Mouse (Mus musculus): ENCODE measurements at regions not wholly inside any gene's neighbourhood (a gene's known extent, or its start where the extent isn't known, plus 50 kb on each side); places are given as distances from the start of the nearest gene placed in this dataset.
A peak's percentile ranks its signal among the peaks of the same experiment; 100 is the strongest.

DNA sequence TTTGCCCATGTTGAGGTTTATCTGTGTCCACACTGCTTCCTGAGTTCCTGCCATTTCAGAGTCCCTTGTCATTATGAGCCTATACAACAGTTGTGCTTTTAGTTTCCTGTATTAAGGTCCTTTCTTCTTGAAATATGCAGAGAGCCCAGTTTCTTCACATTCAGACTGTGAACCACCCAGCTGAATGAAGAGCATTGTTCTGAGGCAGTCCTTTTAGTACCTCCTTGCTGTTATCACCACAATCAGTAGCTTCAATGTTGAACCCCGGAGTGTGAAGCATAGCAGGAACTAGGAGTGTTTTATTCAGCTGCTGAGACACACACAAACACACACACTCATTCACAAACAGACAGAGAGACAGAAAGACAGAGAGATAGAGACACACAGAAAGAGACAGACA is 1452.1 kb downstream of the Gsdmc2 start:
- no peak for DNase-seq

DNA sequence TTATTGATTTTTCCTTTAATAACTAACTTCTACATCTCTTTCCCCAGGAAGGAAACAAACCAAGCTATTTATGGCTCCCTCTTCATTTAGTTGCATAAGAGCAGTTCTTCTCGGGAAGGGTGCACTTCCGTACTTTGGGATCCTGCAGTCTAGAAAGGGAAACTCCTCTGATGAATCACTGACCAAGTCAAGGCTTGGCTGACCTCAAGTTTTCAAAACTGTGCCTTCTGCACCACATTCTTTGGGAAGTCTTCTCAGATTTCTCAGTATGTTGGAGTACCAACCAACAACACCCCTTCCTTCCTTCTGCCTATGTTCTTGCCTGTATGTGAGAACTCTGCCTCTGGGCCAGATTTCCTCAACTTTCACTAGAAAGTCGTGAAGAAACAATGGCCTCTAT is 1452.6 kb downstream of the Gsdmc2 start:
- DNase-seq: peak; percentile 95

DNA sequence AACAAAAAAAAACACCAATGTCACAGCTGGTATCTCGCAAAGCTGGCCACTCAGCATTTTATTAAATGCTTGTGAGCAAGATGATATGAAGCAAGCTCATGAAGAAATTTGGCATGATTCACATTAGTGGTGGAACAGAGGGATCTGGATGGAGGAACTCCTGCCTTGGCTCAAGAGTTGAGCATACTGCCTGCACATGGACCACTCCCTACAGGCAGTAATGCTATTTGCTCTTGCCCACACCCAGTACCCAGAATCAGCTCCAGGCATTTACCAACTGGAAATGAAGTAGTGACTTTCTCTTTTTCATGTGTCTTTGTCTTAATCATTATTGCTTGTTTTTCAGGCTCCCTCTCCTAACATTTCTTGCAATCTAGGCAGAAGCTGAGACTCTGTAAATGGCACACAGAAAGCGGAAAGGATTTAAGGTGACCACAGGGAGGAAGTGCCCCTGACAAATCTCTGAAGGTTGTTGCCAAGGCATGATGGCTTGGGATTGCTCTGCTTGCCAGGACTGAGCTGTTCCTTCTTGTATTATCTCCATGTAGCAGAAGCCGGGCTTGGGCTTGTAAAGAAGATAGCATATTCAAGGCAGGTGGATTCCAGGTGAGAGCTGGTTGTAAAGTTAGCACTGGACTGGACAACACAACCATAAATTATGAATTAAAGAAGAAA is 1455.4 kb downstream of the Gsdmc2 start:
- peak; percentile 87 for DNase-seq

DNA sequence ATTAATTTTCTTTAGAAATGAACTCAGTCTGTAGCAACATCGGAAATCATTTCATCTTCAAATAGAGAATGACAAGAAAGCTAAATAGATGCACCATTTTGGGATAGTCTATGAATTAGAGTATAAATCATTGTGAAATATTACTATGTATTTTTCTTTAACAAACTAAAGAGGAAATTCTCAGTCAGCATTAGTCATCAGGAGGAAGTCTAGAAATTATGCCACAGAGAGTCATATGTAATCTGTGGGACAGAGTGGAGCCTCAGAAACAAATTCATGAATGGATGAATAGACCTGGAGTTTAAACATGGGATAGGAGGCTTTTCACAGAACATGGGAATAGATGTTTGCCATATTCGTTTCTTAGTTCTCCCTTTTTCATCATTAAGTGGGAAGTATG is 1459.4 kb upstream of the A1bg start:
- no peak for DNase-seq

DNA sequence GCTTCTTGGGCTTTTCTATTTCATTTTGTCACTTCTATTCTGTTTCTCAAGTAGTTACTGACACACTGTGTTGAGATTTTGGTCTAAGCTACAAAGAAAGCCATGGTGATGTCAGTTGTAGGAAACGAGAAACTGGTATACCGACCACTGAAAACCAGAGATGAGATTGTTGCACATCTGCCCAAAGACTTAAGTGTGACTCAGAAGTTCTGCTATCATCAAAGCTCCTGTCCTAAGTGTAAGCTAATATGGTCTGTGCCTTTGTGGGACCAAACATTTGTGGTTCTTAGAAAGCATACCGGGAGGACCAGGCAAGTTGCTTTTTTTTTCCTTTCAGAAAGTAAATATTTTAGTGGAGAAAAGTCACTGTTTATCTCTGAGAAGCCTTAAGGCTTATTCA is 1451.8 kb upstream of the A1bg start:
- DNase-seq: no peak

DNA sequence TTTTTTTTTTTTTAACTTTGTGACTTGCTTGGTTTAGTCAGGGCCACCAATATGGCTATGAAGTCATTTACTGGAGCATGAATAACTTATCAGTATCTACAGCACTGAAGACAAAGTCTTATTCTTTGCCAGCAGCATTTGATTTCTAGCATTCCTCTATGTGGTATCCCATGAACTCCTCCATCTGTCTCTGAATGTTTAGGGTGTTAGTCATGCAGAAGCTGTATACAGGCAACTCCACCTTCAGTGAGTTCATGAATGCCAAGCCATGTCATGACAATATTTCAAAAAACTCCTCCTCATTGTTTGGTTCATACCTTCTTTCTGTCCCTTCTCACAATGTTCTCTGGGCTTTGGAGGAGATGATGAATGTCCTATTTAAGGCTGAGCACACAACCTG is 1438.4 kb upstream of the A1bg start:
- no peak for DNase-seq

DNA sequence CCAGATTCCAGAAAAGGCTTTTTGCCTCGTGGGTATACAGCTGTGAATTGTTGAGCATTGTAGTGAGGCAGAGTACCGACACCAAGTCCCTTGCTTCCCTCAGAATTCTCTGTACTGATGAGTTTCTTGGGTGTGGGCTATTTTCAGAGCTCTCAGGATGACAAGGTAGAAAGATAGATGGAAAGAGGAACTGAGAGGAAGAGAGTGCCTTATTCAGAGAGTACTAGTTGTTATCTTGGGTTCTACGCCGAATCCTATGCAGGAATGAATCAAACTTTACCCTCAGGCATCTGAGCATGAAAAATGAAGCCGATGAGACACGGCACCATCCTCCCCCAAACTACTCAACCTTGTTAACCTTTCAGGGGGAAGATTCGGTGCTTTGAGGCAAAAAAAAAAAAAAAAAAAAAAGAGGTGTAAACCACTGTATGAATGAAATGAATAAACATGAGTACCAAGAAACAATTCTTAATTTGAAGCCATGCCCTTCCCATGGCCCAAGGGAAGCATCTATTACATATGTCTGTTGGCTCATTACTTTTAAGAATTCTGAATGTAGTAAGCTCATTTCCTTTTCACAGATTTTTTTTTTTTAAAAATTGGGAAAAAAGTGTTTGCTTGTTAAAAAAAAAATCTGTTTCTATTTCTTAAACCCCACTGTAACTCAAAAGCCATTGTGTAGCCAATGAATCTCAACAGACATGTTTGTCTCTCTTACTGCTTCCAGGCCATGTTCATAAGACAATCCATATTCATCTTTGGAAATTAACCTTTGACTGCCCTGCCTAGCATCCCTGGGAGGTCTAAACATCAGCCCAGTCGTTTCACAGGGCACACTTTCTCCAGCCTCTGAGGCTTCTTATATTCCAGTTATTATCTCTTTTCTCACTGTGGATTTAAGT is 1435.8 kb upstream of the A1bg start:
- no peak for DNase-seq

DNA sequence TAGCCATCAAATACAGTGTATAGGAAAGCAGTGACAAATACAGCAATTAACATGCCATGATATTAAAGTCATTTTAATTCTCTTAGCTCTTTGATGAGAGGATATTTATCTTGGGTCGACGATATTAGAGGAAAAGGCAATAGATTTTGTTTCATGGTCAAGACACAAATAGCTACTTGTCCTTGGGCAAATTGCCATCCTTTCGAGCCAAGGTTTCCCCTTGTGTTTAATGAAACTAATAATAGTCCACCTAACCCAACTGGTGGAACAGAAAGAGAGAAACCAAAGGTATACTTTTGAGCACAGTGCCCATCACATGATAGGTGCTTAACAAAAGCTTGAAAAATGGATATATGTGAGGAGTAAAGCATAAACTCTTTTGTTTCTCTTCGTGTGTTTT is 1431.0 kb upstream of the A1bg start:
- no peak for DNase-seq

DNA sequence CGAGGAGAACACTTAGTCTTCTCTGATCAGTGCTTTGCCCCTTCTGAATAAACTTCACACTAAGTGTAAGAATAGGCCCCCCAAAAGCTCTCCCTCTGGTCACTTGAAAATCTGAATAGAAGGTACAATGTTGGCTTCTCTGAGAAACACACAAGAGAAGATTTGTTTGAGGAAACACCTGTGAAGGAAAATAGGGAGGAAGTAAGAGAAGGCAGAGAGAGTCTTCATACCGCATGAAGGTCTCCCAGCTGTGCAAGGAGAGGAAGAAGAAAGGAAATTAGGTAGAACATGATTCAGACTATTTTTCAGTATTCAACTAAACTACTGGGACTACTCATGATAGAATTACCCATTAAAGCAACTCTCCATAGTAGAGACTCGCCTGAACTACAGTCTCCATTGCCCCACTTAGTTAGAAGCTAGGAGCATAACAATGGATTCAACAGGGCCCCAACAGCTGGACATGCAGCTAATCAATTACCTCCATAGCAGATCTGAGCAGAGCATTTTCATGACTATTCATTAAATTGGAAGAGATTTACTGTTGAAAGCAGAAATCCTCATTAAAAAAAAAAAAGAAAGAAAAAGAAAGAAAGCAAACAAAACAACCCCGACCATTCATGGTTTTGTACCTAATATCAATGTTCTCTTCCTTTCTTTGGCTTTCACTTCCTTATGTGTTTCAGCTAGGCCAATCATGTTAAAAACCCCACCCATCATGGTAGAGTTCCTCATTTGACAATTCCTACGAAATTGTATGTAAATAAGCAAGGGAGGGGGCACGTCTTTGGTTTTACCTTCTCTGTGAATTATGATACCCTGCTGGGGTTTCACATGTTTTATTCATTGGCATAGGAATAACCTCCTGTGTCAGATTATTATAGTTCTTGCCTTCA is 1428.3 kb upstream of the A1bg start:
- no peak for DNase-seq

DNA sequence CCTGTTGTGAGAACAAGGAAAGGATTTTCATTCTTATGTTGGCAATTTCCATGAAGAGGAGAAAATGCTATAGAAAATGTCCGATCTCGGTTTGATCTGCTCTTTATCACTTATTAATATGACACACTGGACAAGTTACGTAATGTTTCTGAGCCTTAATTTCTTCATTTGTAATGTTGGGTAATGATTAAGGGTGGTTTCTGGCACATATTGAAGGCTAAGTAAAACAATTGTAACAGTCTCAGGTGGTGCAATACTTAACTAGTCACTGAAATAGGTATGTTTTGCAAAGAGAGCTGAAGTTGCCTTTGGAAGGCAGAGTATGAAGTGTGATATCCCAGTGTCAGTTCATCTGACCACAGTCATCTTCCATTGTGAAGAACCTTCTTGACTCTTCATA is 1427.2 kb upstream of the A1bg start:
- DNase-seq: no peak

DNA sequence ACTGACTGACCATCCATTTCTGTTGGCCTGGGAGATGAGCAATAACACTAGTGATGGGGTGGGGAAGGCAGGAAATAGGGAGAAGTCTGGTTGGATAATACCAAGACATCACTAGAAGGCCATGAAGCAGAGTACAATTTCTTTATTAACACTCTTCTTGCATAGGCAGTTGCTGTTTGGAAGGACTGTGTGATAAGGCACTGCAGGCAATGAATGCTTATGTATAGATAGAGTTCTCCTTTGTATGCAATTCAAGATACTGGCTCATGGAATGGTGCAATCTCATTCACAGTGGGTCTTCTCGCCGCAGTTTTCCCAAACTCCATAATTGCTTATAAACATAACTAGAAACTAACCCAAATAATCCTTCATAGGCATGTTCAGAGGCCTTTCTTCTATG is 1426.1 kb upstream of the A1bg start:
- peak; percentile 7 for DNase-seq

DNA sequence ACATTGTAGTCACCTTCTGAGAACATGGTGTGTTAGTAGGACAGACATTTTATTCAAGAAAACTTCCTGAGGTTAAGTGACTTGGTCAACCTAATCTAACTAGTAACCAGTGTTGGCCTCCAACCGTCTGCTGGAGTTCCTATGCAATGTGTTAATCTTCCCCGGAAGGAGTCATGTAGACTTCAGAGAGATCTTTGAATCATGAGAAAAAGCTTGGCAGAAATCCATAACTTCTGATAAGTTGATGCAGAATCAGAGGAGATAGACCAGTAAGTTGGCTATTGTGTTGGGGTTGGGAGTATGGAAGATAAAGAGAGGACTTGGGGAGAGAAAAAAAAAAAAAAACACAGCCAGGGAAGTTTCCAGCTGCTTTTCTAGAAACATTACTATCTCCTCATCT is 1424.9 kb upstream of the A1bg start:
- DNase-seq: peak; percentile 1

DNA sequence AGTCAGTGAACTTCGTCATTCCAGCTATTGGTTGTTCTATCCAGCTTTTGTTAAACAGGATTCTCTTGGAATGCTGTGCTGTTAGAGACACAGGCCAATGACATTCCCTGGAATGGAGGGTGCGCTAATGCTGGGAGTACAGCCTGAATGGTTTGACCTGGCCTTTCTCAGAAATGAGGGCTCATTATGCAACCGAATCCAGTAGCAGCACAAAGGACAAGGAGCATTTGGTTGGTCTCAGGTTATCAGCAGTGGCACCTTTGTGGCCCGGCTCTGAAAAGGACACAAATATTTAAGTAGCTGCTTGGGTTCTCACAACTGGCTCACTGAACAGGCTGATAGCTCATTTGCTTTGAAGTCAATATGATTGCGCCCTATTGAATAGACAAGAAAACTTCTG is 1423.1 kb upstream of the A1bg start:
- DNase-seq: no peak

DNA sequence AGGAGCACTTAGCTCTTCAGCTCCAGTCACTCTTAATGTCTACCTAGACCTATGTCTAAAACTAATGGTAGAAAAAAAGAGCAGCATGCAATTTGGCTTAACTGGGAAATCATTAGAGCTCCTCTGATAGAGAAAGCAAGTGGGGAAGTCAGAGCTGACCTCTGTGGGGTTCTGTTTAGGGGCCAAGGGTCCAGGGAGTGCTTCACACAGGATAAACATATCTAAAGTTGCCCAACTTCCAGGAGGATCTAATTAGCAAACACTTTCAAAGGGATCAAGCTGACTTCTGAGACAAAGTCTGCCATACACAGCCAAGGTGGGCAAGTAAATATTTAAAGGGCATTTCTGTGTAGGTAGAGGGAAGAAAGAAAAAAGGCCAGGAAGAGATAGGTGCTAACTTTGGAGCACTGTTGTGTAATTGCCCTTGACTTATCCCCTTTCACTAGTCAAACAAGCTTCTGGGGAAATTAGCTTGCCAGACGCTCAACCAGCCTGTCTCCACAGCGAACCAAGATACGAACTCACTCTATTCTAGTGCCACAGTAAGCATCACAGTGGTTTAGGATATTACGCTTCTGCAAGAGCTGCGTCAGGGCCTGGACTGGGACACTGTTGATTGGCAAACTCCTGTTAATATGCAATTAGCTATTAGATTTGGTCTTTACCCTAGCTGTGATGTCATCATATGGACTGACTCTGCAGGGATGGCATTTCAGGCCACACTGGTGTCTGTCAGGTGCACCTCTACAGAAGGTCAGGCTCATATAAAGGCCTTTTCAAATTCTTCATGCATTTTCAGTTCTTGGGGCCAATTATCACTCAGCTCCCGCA is 1413.9 kb upstream of the A1bg start:
- DNase-seq: no peak

DNA sequence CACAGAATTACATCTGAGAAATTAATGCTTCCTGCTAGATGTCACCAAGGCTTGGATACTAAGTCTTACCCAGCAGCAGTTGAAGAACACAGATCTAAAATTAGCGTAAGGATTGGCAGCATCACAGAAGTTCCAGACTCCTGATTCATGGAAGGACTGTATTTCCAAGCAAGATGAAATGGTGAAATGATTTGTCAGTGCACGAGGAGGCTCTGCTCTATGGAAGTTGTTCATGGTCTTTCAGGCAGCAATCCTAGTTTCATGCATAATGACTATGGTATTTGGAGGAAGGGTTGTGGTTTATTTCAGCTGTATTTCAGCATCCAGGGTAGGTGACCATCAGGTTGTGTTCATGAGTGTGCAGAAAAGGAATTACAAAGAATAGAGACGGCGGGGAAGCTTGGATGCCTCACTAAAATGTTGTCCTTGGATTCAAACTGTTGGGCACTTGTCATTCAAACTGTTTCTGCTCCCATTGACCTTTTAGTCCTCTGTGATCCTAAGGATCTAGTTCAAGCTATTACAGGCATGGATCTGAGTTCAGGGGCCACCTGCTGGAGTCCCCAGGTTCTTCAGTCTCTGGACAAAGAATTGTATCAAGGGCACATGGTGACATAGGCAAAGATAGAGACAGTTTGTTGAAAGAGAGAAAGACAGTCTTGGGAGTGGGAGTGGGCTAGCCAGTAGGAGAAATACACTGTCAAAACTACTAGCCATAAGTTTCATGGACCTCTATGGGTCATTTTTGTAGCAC is 1411.6 kb upstream of the A1bg start:
- no peak for DNase-seq

DNA sequence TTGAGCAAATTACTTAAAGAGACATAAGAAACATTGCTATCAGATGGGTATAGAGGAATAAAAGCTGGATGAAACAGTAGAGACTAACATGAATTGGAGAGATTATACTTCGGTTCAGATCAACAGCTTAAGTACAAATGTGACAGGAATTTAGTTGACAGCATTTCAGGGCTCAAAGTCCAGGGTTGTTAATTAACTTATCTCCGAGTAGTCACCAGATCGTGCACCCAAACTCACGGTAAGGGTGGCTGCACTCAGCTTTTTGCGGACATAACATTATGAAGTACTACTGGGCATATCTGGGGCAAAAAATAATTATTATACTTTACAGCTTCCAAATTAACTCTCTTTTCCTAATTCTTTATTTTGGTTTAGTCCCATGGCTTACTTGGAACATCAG is 1409.3 kb upstream of the A1bg start:
- DNase-seq: no peak

DNA sequence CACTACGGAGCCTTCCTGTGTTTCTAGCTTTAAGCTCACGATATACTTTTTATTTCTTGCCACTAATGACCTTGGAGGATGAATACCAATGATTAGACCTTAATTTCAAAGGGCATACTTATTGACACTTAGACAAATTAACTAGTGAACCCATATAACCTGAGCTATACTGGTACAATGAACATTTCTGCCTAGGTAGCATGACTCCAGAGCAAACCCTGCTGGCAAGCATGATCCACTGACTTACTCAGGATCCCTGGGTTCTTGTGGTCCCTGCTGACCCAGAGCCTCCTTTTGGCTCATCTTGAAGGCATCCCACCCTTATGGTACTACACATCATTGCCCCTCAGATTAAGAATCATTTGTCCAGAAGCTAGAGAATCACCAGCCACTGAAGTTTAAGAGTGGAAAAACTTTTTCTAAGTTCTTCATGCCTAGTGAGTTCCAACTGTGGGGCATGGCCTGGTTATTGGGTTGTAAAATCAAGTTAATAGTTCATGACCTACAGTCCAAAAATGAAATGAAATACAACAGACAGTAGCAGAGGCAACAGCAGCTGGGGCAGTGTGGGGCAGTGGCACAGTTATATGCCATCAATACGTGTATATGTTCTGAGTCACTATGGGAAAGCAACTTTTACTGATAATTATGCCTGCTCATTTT is 1408.5 kb upstream of the A1bg start:
- DNase-seq: peak; percentile 62

DNA sequence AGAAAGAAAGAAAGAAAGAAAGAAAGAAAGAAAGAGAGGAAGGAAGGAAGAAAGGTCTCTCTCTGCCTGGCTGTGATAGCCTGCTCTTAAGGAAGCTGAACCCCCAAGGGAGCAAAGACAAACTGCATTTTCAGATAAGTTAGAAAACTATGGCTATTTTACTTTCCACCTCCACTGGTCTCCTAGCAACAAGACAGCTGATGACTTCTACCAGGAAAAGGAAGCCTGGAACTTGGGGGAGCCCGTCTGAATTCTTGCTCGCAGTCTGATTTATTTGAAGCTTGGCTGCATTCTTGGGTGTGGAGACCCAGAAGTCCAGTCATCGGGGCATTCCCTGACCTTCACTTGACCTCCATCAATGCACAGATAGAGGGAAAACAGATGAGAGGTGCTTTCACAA is 1406.1 kb upstream of the A1bg start:
- DNase-seq: peak; percentile 94

DNA sequence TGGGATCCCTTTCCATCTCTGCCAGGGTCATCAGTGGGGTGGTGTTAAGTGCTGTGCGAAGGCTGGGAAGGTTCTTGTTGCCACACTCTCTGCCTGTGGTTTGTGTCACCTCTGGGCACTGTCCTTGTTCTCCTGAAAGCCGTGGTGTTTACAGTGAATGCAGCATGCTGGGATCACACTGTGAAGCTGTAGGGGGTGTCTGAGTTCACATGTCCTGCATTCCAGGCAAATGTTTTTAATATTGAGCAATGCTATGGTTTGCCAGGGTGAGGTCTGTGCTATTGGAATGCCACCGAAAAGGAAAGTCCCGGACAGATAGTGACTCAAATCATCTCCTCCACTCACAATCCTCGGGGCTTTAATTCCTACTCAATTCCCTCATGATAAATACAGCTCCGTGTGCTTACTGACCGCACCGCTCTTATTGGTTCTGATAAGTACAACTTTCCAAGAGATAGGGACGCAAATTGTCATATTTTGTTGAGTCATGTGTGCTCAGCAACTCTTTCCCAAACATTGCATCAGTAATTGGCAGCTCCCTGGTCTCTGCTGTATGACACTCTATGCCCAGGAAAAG is 1405.6 kb upstream of the A1bg start:
- peak; percentile 98 for DNase-seq

DNA sequence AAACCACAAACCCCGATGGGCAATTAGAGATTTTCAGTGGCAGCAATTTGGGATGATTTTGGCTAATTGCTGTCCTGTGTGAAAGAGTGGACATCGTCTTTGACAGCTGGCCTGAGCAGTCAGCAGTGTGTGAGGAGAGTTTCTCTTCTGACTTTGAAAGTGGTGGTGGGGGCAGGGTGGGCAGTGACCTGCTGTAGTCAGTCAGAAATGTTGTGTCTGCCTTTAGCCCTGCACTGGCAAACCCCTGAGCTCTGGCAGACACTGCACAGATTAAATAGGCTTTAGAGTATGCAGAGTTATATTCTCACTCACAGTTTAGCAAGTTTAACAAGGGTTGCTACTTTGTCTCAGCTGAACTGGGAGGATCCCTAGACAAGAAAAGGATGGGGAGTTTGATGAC is 1404.7 kb upstream of the A1bg start:
- peak; percentile 73 for DNase-seq

DNA sequence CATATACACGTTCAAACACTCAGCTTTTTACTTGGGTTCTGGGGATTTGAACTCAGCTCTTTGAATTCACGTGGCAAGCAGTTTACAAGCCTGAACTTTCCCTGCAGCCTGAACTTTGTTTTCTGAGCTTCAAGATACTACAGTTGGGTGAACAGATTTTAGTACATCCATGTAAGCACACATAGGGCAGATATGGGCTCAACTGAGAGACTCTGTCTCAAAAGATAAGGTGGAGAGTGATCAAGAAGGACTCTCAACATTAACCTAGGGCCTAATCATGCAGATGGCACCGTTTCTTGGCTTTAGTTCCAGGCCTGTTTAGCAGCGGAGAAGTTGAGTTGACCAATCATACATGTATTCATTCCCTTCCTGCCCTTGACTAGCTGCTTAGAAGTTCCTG is 1403.7 kb upstream of the A1bg start:
- no peak for DNase-seq
